Mouse (Mus musculus): ENCODE measurements around the gene Fam162a. TPM values are rescaled to one million over a fixed set of nuclear protein-coding genes. Genes with fewer than 3 reads are reported as not detected.
A peak's percentile ranks its signal among the peaks of the same experiment; 100 is the strongest.
"Not testable (repeated sequence)": the region's sequence is repeated elsewhere in the genome, so short reads cannot be mapped to it uniquely, and the experiment has no call there.

Fam162a gene
- total RNA-seq, 1 experiment, result 153 TPM

- H3K4me3 ChIP-seq (ENCODE audit: insufficient read depth in 1 of 2, low read depth in 1 of 2, low read length in 2 of 2, poor library complexity in 1 of 2, severe bottlenecking in 1 of 2), result no peak overlapping the region
- no peak for TF ChIP-seq MAFK (IDR thresholded peaks at IDR 0.05; ENCODE audit: insufficient read depth, low read depth, low read length)
- no peak for TF ChIP-seq CHD2 (IDR thresholded peaks at IDR 0.05; ENCODE audit: low read depth, low read length)
- no peak for TF ChIP-seq ZC3H11A (IDR thresholded peaks at IDR 0.05; ENCODE audit: borderline replicate concordance, low read depth, low read length)
- no peak for TF ChIP-seq HCFC1 (IDR thresholded peaks at IDR 0.05; ENCODE audit: borderline replicate concordance, insufficient read depth, low read length)
- TF ChIP-seq ZNF384 (IDR thresholded peaks at IDR 0.05; ENCODE audit: low read depth, low read length), result no peak
- peaks cover 2% of the 10 kb centered on the region; the same call in 1 of the 2 replicates for H3K9me3 ChIP-seq (ENCODE audit: control insufficient read depth, insufficient read depth, low read depth, low read length)
- H3K27ac ChIP-seq (ENCODE audit: insufficient read depth, low read depth, low read length, poor library complexity, severe bottlenecking), result peak overlapping the region; percentile 24; the same call in 1 of the 2 replicates
- 0 out of 4 replicates have a peak, but pooled peaks cover 0 to 2% of the 10 kb centered on the region in 2 experiments for H3K4me1 ChIP-seq (ENCODE audit: control insufficient read depth in 2 of 2, insufficient read depth in 2 of 2, low read length in 2 of 2, poor library complexity in 1 of 2)
- H3K9ac ChIP-seq (ENCODE audit: insufficient read depth, low read depth, low read length, poor library complexity, severe bottlenecking), result no peak overlapping the region
- DNase-seq (ENCODE audit: low read depth, low spot score), result no peak
- in situ Hi-C loops (cut with MboI; ENCODE audit: low sequenced_read_pairs in 2 of 2, unreplicated experiment in 2 of 2), result no loop called here
- no peaks in the 10 kb centered on the region for H3K36me3 ChIP-seq (ENCODE audit: control insufficient read depth, insufficient read depth, low read length, poor library complexity, severe bottlenecking)
Measured at GRCm38 (mm10) chr16:36101526-36101925, 30.1 kb upstream of the Fam162a start.

DNA sequence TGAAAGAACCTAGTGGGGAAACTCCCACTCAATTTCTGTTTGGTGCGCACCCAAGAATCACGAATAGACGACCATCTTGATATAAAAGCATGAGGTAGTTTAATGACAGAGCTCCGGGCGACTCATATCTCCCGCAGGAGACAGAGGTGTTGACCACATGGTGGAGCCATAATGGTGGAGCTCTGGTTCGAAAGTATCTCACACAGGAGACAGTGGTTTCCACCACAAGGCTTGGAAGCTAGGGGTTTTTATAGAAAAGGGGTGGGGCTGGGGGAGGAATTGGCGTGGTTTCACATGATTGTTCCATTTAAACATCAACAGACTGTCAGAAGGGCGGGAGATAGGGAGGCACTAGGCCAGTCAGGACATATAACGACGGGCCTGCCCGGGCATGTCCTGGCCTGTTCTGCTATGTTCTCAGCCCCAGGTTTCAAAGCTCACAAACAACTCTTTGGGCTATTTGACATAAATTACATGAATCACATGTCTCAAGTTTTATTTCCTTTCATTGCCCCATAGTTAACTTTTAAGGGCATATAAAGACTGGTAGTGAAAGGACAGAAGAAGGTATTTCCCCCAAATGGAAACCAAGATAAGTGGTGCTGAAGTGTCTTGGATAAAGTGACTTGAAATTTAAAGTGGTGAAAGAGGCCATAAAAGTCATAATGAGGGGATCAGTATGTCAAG, 26.6 kb upstream of the Fam162a start:
- H3K9ac ChIP-seq (ENCODE audit: insufficient read depth, low read depth, low read length, poor library complexity, severe bottlenecking); H3K4me3 ChIP-seq (ENCODE audit: insufficient read depth in 1 of 2, low read depth in 1 of 2, low read length in 2 of 2, poor library complexity in 1 of 2, severe bottlenecking in 1 of 2); in situ Hi-C loops (cut with MboI; ENCODE audit: low sequenced_read_pairs in 2 of 2, unreplicated experiment in 2 of 2); H3K4me1 ChIP-seq (ENCODE audit: control insufficient read depth in 2 of 2, insufficient read depth in 2 of 2, low read length in 2 of 2, poor library complexity in 1 of 2); DNase-seq (ENCODE audit: low read depth, low spot score); H3K36me3 ChIP-seq (ENCODE audit: control insufficient read depth, insufficient read depth, low read length, poor library complexity, severe bottlenecking); H3K9me3 ChIP-seq (ENCODE audit: control insufficient read depth, insufficient read depth, low read depth, low read length): not testable (repeated sequence)
- peak overlapping the region; percentile 56; the same call in 1 of the 2 replicates for H3K27ac ChIP-seq (ENCODE audit: insufficient read depth, low read depth, low read length, poor library complexity, severe bottlenecking)

- in situ Hi-C loops (cut with MboI; ENCODE audit: low sequenced_read_pairs in 2 of 2, unreplicated experiment in 2 of 2), result no loop called here
- Histone ChIP-seq H3K9ac (ENCODE audit: insufficient read depth, low read depth, low read length, poor library complexity, severe bottlenecking) (no peak overlapping the region), H3K4me3 (ENCODE audit: insufficient read depth in 1 of 2, low read depth in 1 of 2, low read length in 2 of 2, poor library complexity in 1 of 2, severe bottlenecking in 1 of 2) (no peak overlapping the region), H3K4me1 (ENCODE audit: control insufficient read depth in 2 of 2, insufficient read depth in 2 of 2, low read length in 2 of 2, poor library complexity in 1 of 2) (peaks cover 4 to 14% of the 10 kb centered on the region in 2 experiments), H3K36me3 (ENCODE audit: control insufficient read depth, insufficient read depth, low read length, poor library complexity, severe bottlenecking) (peaks cover 8% of the 10 kb centered on the region), H3K27ac (ENCODE audit: insufficient read depth, low read depth, low read length, poor library complexity, severe bottlenecking) (no peak overlapping the region), H3K9me3 (ENCODE audit: control insufficient read depth, insufficient read depth, low read depth, low read length) (peaks cover 2% of the 10 kb centered on the region; the same call in 1 of the 2 replicates)
- TF ChIP-seq ZC3H11A (IDR thresholded peaks at IDR 0.05; ENCODE audit: borderline replicate concordance, low read depth, low read length), result no peak
- no peak for DNase-seq (ENCODE audit: low read depth, low spot score)
Measured at GRCm38 (mm10) chr16:36094079-36094478, 22.7 kb upstream of the Fam162a start.

- peaks cover 4 to 19% of the 10 kb centered on the region in 2 experiments for H3K4me1 ChIP-seq (ENCODE audit: control insufficient read depth in 2 of 2, insufficient read depth in 2 of 2, low read length in 2 of 2, poor library complexity in 1 of 2)
- H3K36me3 ChIP-seq (ENCODE audit: control insufficient read depth, insufficient read depth, low read length, poor library complexity, severe bottlenecking), result peaks cover 24% of the 10 kb centered on the region
- TF ChIP-seq CHD2 (IDR thresholded peaks at IDR 0.05; ENCODE audit: low read depth, low read length) (no peak), HCFC1 (IDR thresholded peaks at IDR 0.05; ENCODE audit: borderline replicate concordance, insufficient read depth, low read length) (no peak), ZC3H11A (IDR thresholded peaks at IDR 0.05; ENCODE audit: borderline replicate concordance, low read depth, low read length) (no peak), MAFK (IDR thresholded peaks at IDR 0.05; ENCODE audit: insufficient read depth, low read depth, low read length) (no peak), ZNF384 (IDR thresholded peaks at IDR 0.05; ENCODE audit: low read depth, low read length) (no peak)
- H3K27ac ChIP-seq (ENCODE audit: insufficient read depth, low read depth, low read length, poor library complexity, severe bottlenecking), result peak overlapping the region; percentile 50; the same call in 1 of the 2 replicates
- in situ Hi-C loops (cut with MboI; ENCODE audit: low sequenced_read_pairs in 2 of 2, unreplicated experiment in 2 of 2), result no loop called here
- H3K9ac ChIP-seq (ENCODE audit: insufficient read depth, low read depth, low read length, poor library complexity, severe bottlenecking), result no peak overlapping the region
- DNase-seq (ENCODE audit: low read depth, low spot score), result no peak
- H3K9me3 ChIP-seq (ENCODE audit: control insufficient read depth, insufficient read depth, low read depth, low read length), result no peaks in the 10 kb centered on the region
- H3K4me3 ChIP-seq (ENCODE audit: insufficient read depth in 1 of 2, low read depth in 1 of 2, low read length in 2 of 2, poor library complexity in 1 of 2, severe bottlenecking in 1 of 2), result no peak overlapping the region
Measured at GRCm38 (mm10) chr16:36090785-36091509, 19.6 kb upstream of the Fam162a start.

Measured in ES-E14 (cell line).